Mouse (Mus musculus): Measurements from ENCODE around the gene Msi2. TPM values are rescaled to one million over a fixed set of nuclear protein-coding genes. Genes with fewer than 3 reads are reported as not detected.

The Msi2 gene
- polyA plus RNA-seq, 1 experiment from 2014 or later: 10.0 TPM

- WGBS: 72% methylated on average over 11 of the region's 11 CpGs
- no peaks in the 10 kb centered on the region for H3K27me3 ChIP-seq (replicated peaks; ENCODE audit: control insufficient read depth, insufficient read depth, low read length)
- ATAC-seq: no peak
These were observed 120.0 kb downstream of the Msi2 start for GRCm38 (mm10) chr11:88598150-88598847.

GRCm38 (mm10) chr11:88595616-88596015 is 122.7 kb downstream of the Msi2 start:
- no peak for ATAC-seq

More at GRCm38 (mm10) chr11:88598150-88598847, 120.0 kb downstream of the Msi2 start:
- no peak overlapping the region for H3K4me3 ChIP-seq (ENCODE audit: low read length)
- H3K36me3 ChIP-seq (ENCODE audit: control insufficient read depth, insufficient read depth, low read length): no peaks in the 10 kb centered on the region
- H3K27ac ChIP-seq (ENCODE audit: low read length): no peak overlapping the region
- H3K4me1 ChIP-seq (ENCODE audit: control insufficient read depth, insufficient read depth, low read length): peaks cover 35% of the 10 kb centered on the region
- H3K9ac ChIP-seq (ENCODE audit: low read depth, low read length): no peak overlapping the region
- no peak overlapping the region for H3K4me2 ChIP-seq (ENCODE audit: low read depth, low read length)
- no peaks in the 10 kb centered on the region for H3K9me3 ChIP-seq (ENCODE audit: control insufficient read depth, low read length)

GRCm38 (mm10) chr11:88594804-88595611 is 123.3 kb downstream of the Msi2 start:
- Histone ChIP-seq H3K4me1 (ENCODE audit: control insufficient read depth, insufficient read depth, low read length) (peaks cover 28% of the 10 kb centered on the region), H3K4me2 (ENCODE audit: low read depth, low read length) (no peak overlapping the region), H3K27me3 (replicated peaks; ENCODE audit: control insufficient read depth, insufficient read depth, low read length) (no peaks in the 10 kb centered on the region), H3K27ac (ENCODE audit: low read length) (peak overlapping the region; percentile 30; the same call in 1 of the 2 replicates), H3K9me3 (ENCODE audit: control insufficient read depth, low read length) (no peaks in the 10 kb centered on the region), H3K36me3 (ENCODE audit: control insufficient read depth, insufficient read depth, low read length) (no peaks in the 10 kb centered on the region), H3K4me3 (ENCODE audit: low read length) (no peak overlapping the region), H3K9ac (ENCODE audit: low read depth, low read length) (no peak overlapping the region)
- 48% methylated on average over 13 of the region's 13 CpGs for WGBS
- ATAC-seq: no peak

More at GRCm38 (mm10) chr11:88595616-88596015, 122.7 kb downstream of the Msi2 start:
- peak overlapping the region; percentile 4; the same call in 1 of the 2 replicates for H3K27ac ChIP-seq (ENCODE audit: low read length)
- no peak overlapping the region for H3K4me2 ChIP-seq (ENCODE audit: low read depth, low read length)
- no peak overlapping the region for H3K4me3 ChIP-seq (ENCODE audit: low read length)
- H3K27me3 ChIP-seq (replicated peaks; ENCODE audit: control insufficient read depth, insufficient read depth, low read length): no peaks in the 10 kb centered on the region
- no peak overlapping the region for H3K9ac ChIP-seq (ENCODE audit: low read depth, low read length)
- H3K9me3 ChIP-seq (ENCODE audit: control insufficient read depth, low read length): no peaks in the 10 kb centered on the region
- 54% methylated on average over 4 of the region's 4 CpGs for WGBS
- H3K4me1 ChIP-seq (ENCODE audit: control insufficient read depth, insufficient read depth, low read length): peaks cover 30% of the 10 kb centered on the region
- no peaks in the 10 kb centered on the region for H3K36me3 ChIP-seq (ENCODE audit: control insufficient read depth, insufficient read depth, low read length)

- H3K36me3 ChIP-seq (ENCODE audit: control insufficient read depth, insufficient read depth, low read length): no peaks in the 10 kb centered on the region
- H3K9me3 ChIP-seq (ENCODE audit: control insufficient read depth, low read length): no peaks in the 10 kb centered on the region
- ATAC-seq: peak; percentile 59
- WGBS: 26% methylated on average over 8 of the region's 8 CpGs
- no peak overlapping the region for H3K4me3 ChIP-seq (ENCODE audit: low read length)
- H3K9ac ChIP-seq (ENCODE audit: low read depth, low read length): no peak overlapping the region
- H3K27me3 ChIP-seq (replicated peaks; ENCODE audit: control insufficient read depth, insufficient read depth, low read length): no peaks in the 10 kb centered on the region
- 0 out of 2 replicates have a peak overlapping the region, but pooled peaks have one; percentile 13 for H3K27ac ChIP-seq (ENCODE audit: low read length)
- H3K4me2 ChIP-seq (ENCODE audit: low read depth, low read length): no peak overlapping the region
- H3K4me1 ChIP-seq (ENCODE audit: control insufficient read depth, insufficient read depth, low read length): peaks cover 18% of the 10 kb centered on the region
These were observed 124.3 kb downstream of the Msi2 start for GRCm38 (mm10) chr11:88594010-88594409.

GRCm38 (mm10) chr11:88592099-88592498 is 126.2 kb downstream of the Msi2 start:
- no peak overlapping the region for H3K27ac ChIP-seq (ENCODE audit: low read length)
- no peak overlapping the region for H3K4me3 ChIP-seq (ENCODE audit: low read length)
- H3K27me3 ChIP-seq (replicated peaks; ENCODE audit: control insufficient read depth, insufficient read depth, low read length): no peaks in the 10 kb centered on the region

GRCm38 (mm10) chr11:88590647-88591046 is 127.7 kb downstream of the Msi2 start:
- H3K4me1 ChIP-seq (ENCODE audit: control insufficient read depth, insufficient read depth, low read length): peaks cover 21% of the 10 kb centered on the region

More at GRCm38 (mm10) chr11:88592099-88592498, 126.2 kb downstream of the Msi2 start:
- H3K9me3 ChIP-seq (ENCODE audit: control insufficient read depth, low read length): no peaks in the 10 kb centered on the region
- WGBS: 92% methylated on average over 8 of the region's 8 CpGs
- peaks cover 18% of the 10 kb centered on the region for H3K4me1 ChIP-seq (ENCODE audit: control insufficient read depth, insufficient read depth, low read length)
- H3K4me2 ChIP-seq (ENCODE audit: low read depth, low read length): no peak overlapping the region
- H3K36me3 ChIP-seq (ENCODE audit: control insufficient read depth, insufficient read depth, low read length): no peaks in the 10 kb centered on the region
- no peak for ATAC-seq
- no peak overlapping the region for H3K9ac ChIP-seq (ENCODE audit: low read depth, low read length)

GRCm38 (mm10) chr11:88589641-88590040 is 128.7 kb downstream of the Msi2 start:
- Histone ChIP-seq H3K36me3 (ENCODE audit: control insufficient read depth, insufficient read depth, low read length) (no peaks in the 10 kb centered on the region), H3K27ac (ENCODE audit: low read length) (no peak overlapping the region), H3K4me3 (ENCODE audit: low read length) (no peak overlapping the region), H3K4me1 (ENCODE audit: control insufficient read depth, insufficient read depth, low read length) (peaks cover 20% of the 10 kb centered on the region), H3K27me3 (replicated peaks; ENCODE audit: control insufficient read depth, insufficient read depth, low read length) (no peaks in the 10 kb centered on the region), H3K4me2 (ENCODE audit: low read depth, low read length) (no peak overlapping the region), H3K9ac (ENCODE audit: low read depth, low read length) (no peak overlapping the region), H3K9me3 (ENCODE audit: control insufficient read depth, low read length) (no peaks in the 10 kb centered on the region)
- 79% methylated on average over 6 of the region's 6 CpGs for WGBS
- ATAC-seq: no peak

More at GRCm38 (mm10) chr11:88590647-88591046, 127.7 kb downstream of the Msi2 start:
- H3K27me3 ChIP-seq (replicated peaks; ENCODE audit: control insufficient read depth, insufficient read depth, low read length): no peaks in the 10 kb centered on the region
- no peak overlapping the region for H3K27ac ChIP-seq (ENCODE audit: low read length)
- no peak overlapping the region for H3K4me3 ChIP-seq (ENCODE audit: low read length)
- no peaks in the 10 kb centered on the region for H3K9me3 ChIP-seq (ENCODE audit: control insufficient read depth, low read length)
- no peak overlapping the region for H3K9ac ChIP-seq (ENCODE audit: low read depth, low read length)
- H3K4me2 ChIP-seq (ENCODE audit: low read depth, low read length): no peak overlapping the region
- WGBS: 70% methylated on average over 5 of the region's 5 CpGs
- no peak for ATAC-seq
- no peaks in the 10 kb centered on the region for H3K36me3 ChIP-seq (ENCODE audit: control insufficient read depth, insufficient read depth, low read length)

- no peak for ATAC-seq
- Histone ChIP-seq H3K9ac (ENCODE audit: low read depth, low read length) (no peak overlapping the region), H3K9me3 (ENCODE audit: control insufficient read depth, low read length) (no peaks in the 10 kb centered on the region), H3K36me3 (ENCODE audit: control insufficient read depth, insufficient read depth, low read length) (no peaks in the 10 kb centered on the region), H3K27ac (ENCODE audit: low read length) (no peak overlapping the region), H3K4me1 (ENCODE audit: control insufficient read depth, insufficient read depth, low read length) (peaks cover 27% of the 10 kb centered on the region), H3K4me3 (ENCODE audit: low read length) (no peak overlapping the region), H3K27me3 (replicated peaks; ENCODE audit: control insufficient read depth, insufficient read depth, low read length) (no peaks in the 10 kb centered on the region), H3K4me2 (ENCODE audit: low read depth, low read length) (no peak overlapping the region)
- 70% methylated on average over 9 of the region's 9 CpGs for WGBS
These were observed 129.6 kb downstream of the Msi2 start for GRCm38 (mm10) chr11:88588688-88589210.

GRCm38 (mm10) chr11:88587710-88588109 is 130.6 kb downstream of the Msi2 start:
- H3K27ac ChIP-seq (ENCODE audit: low read length): no peak overlapping the region
- peaks cover 37% of the 10 kb centered on the region for H3K4me1 ChIP-seq (ENCODE audit: control insufficient read depth, insufficient read depth, low read length)
- H3K36me3 ChIP-seq (ENCODE audit: control insufficient read depth, insufficient read depth, low read length): no peaks in the 10 kb centered on the region
- H3K4me2 ChIP-seq (ENCODE audit: low read depth, low read length): no peak overlapping the region
- ATAC-seq: no peak
- 75% methylated on average over 5 of the region's 5 CpGs for whole genome bisulfite sequencing
- no peaks in the 10 kb centered on the region for H3K27me3 ChIP-seq (replicated peaks; ENCODE audit: control insufficient read depth, insufficient read depth, low read length)
- no peaks in the 10 kb centered on the region for H3K9me3 ChIP-seq (ENCODE audit: control insufficient read depth, low read length)
- no peak overlapping the region for H3K9ac ChIP-seq (ENCODE audit: low read depth, low read length)
- H3K4me3 ChIP-seq (ENCODE audit: low read length): no peak overlapping the region
